Mouse (Mus musculus) lung, postnatal 36 days (tissue): Measurements from ENCODE around the gene Sptb.

Source experiments
- DNase-seq: peaks from one replicate; pipeline ENCODE4 v3.0.0; 2022; ENCODE audit warnings: mixed read lengths

Sptb gene

GRCm38 (mm10) chr12:76604546-76604945 lies 105.8 kb downstream of the Sptb start:
- no peak for DNase-seq

GRCm38 (mm10) chr12:76603779-76604178 lies 106.6 kb downstream of the Sptb start:
- DNase-seq = no peak

GRCm38 (mm10) chr12:76598196-76598928 lies 112.0 kb downstream of the Sptb start:
- DNase-seq = no peak

GRCm38 (mm10) chr12:76597577-76598100 lies 112.7 kb downstream of the Sptb start:
- no peak for DNase-seq

GRCm38 (mm10) chr12:76596292-76597023 lies 113.9 kb downstream of the Sptb start:
- DNase-seq = peak; percentile 81

GRCm38 (mm10) chr12:76595830-76596229 lies 114.5 kb downstream of the Sptb start:
- DNase-seq = no peak

GRCm38 (mm10) chr12:76594556-76594955 lies 115.8 kb downstream of the Sptb start:
- no peak for DNase-seq

- DNase-seq = peak; percentile 86
Observed at GRCm38 (mm10) chr12:76593839-76594322, 116.5 kb downstream of the Sptb start.

- no peak for DNase-seq
Observed at GRCm38 (mm10) chr12:76593254-76593653, 117.1 kb downstream of the Sptb start.

- peak; percentile 64 for DNase-seq
Observed at GRCm38 (mm10) chr12:76592213-76592612, 118.1 kb downstream of the Sptb start.

GRCm38 (mm10) chr12:76591037-76591436 lies 119.3 kb downstream of the Sptb start:
- DNase-seq = no peak

GRCm38 (mm10) chr12:76589531-76589930 lies 120.8 kb downstream of the Sptb start:
- peak; percentile 23 for DNase-seq

- DNase-seq = no peak
Observed at GRCm38 (mm10) chr12:76587357-76587756, 123.0 kb downstream of the Sptb start.

- DNase-seq = no peak
Observed at GRCm38 (mm10) chr12:76585028-76585427, 125.3 kb downstream of the Sptb start.

GRCm38 (mm10) chr12:76583454-76583853 lies 126.9 kb downstream of the Sptb start:
- DNase-seq = no peak

GRCm38 (mm10) chr12:76582841-76583240 lies 127.5 kb downstream of the Sptb start:
- DNase-seq = peak; percentile 27

- no peak for DNase-seq
Observed at GRCm38 (mm10) chr12:76582139-76582538, 128.2 kb downstream of the Sptb start.

GRCm38 (mm10) chr12:76579806-76580205 lies 130.5 kb downstream of the Sptb start:
- DNase-seq = no peak

- no peak for DNase-seq
Observed at GRCm38 (mm10) chr12:76578465-76578864, 131.9 kb downstream of the Sptb start.

- DNase-seq = peak; percentile 39
Observed at GRCm38 (mm10) chr12:76577858-76578257, 132.5 kb downstream of the Sptb start.

- DNase-seq = no peak
Observed at GRCm38 (mm10) chr12:76576806-76577205, 133.5 kb downstream of the Sptb start.

- DNase-seq = no peak
Observed at GRCm38 (mm10) chr12:76576061-76576460, 134.3 kb downstream of the Sptb start.

- no peak for DNase-seq
Observed at GRCm38 (mm10) chr12:76574815-76575214, 135.5 kb downstream of the Sptb start.

- DNase-seq = no peak
Observed at GRCm38 (mm10) chr12:76573381-76573780, 137.0 kb downstream of the Sptb start.
